Comparison of ENCODE assay signal across 8 mouse cellular contexts in the genomic region with DNA sequence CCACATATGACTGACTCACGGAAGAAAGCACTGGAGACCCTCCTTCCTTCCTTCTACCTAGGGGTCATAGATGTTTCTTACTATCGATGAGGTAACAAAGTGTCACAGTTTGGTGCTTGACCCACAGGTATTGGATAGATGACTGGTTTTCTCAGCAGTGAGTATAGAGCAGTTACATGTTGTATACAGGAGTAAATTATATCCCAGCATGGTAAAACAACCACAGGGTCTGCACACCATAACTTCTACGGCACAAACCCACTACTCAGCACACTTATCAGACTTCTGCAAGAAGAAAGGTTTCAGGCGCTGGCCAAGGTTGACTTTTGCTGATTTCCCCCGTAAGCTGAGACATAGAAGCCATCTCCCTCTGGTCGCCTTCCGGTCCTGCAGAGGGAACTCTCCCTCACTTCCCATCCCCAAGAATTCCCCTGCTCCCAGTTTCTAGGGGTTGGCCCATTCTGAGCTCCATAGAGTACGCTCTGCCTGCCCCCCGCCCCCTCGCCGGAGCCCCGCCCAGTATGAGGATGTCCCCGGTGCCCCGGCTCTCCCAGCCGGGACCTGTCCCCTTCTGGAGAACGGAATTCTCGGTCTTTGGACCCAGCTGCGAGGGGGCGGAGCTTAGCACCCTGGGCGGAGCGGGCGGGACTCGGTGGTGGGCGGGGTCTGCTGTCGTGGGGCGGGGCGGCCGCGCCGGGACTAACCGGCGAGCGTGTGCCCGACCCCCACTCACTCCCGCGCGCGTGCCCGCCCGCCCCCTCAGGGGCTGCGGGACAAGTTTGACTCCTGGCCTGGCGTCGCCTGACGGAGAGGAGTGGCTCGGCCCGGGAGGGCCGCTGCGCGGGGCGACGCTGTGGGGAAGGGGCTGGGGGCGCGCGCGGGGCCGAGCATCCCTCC. TPM values are rescaled to one million over a fixed set of nuclear protein-coding genes. Genes with fewer than 3 reads are reported as not detected.
DNase-seq lines count a peak whose midpoint lies in the region; ATAC-seq and TF ChIP-seq lines count a peak whose summit lies in the region.

TSS of gene Klhl5 (plus strand) at position 664 of the 897 bp plus-strand sequence.

- 0 out of 2 replicates have a peak, but pooled peaks have one; percentile 29 for TF ChIP-seq POLR2A in olfactory bulb, adult 2 months (IDR thresholded peaks at IDR 0.05; ENCODE audit: insufficient read depth, low read depth, low read length)
- no peak; the same call in 1 of the 2 replicates for TF ChIP-seq POLR2A in thymus, adult 2 months (IDR thresholded peaks at IDR 0.05; ENCODE audit: control insufficient read depth, extremely low read depth, insufficient read depth, low read length, poor library complexity)

- H3K9ac ChIP-seq in lung, embryonic 15.5 days = peak within 1 kb of the TSS; percentile 88

- WGBS in lung, embryonic 15.5 days = 3% methylated on average over 52 of the region's 56 CpGs
- WGBS in olfactory bulb, adult 2 months = 4% methylated on average over 54 of the region's 56 CpGs
- WGBS in thymus, adult 2 months = 7% methylated on average over 55 of the region's 56 CpGs

- peak within 1 kb of the TSS; percentile 88 for H3K4me3 ChIP-seq in lung, embryonic 15.5 days
- peak within 1 kb of the TSS; percentile 95 for H3K4me3 ChIP-seq in olfactory bulb, adult 2 months (ENCODE audit: insufficient read depth, low read depth, low read length)
- H3K4me3 ChIP-seq in thymus, adult 2 months (ENCODE audit: control insufficient read depth, insufficient read depth, low read length) = peak within 1 kb of the TSS; percentile 96

- ATAC-seq in frontal cortex, adult (ENCODE audit: low TSS enrichment) = peak; percentile 91
- peak; percentile 63 to 78 for ATAC-seq in hematopoietic stem cell, adult 5-6 weeks (replicated peaks in 1 of 2; ENCODE audit: insufficient read depth in 1 of 2, low FRiP score in 2 of 2, low TSS enrichment in 1 of 2, low read depth in 1 of 2, poor library complexity in 2 of 2, severe bottlenecking in 2 of 2)
- ATAC-seq in lung, embryonic 15.5 days (ENCODE audit: borderline replicate concordance, extremely low read depth, low FRiP score, low TSS enrichment) = peak; percentile 95

- TF ChIP-seq CTCF in olfactory bulb, adult 2 months (IDR thresholded peaks at IDR 0.05; ENCODE audit: insufficient read depth, low read depth, low read length) = no peak
- no peak for TF ChIP-seq CTCF in thymus, adult 2 months (IDR thresholded peaks at IDR 0.05; ENCODE audit: borderline replicate concordance, control insufficient read depth, extremely low read depth, insufficient read depth, low read length, poor library complexity)

- H3K36me3 ChIP-seq in lung, embryonic 15.5 days = no peaks in the 10 kb centered on the region
- no peaks in the 10 kb centered on the region for H3K36me3 ChIP-seq in thymus, adult 2 months (ENCODE audit: control insufficient read depth, insufficient read depth, low read length)

- peak; percentile 30 for DNase-seq in MEL-GATA-1-ER (ENCODE audit: extremely low read depth, low read depth)
- DNase-seq in cerebellum, adult 8-10 months = peak; percentile 61
- DNase-seq in layer of hippocampus, adult 9-10 months (ENCODE audit: low spot score) = peak; percentile 40
- peak; percentile 85 for DNase-seq in thymus, adult 2 months

- peak within 1 kb of the TSS; percentile 76 for H3K4me2 ChIP-seq in lung, embryonic 15.5 days

- H3K9me3 ChIP-seq in lung, embryonic 15.5 days = no peaks in the 10 kb centered on the region

- peaks cover 31% of the 10 kb centered on the region for H3K4me1 ChIP-seq in lung, embryonic 15.5 days
- peaks cover 4% of the 10 kb centered on the region; the same call in 1 of the 2 replicates for H3K4me1 ChIP-seq in olfactory bulb, adult 2 months (ENCODE audit: control insufficient read depth, insufficient read depth, low read length)
- peaks cover 9% of the 10 kb centered on the region for H3K4me1 ChIP-seq in thymus, adult 2 months (replicated peaks; ENCODE audit: control insufficient read depth, insufficient read depth, low read length)

- H3K27ac ChIP-seq in lung, embryonic 15.5 days = peak within 1 kb of the TSS; percentile 88
- H3K27ac ChIP-seq in olfactory bulb, adult 2 months (ENCODE audit: insufficient read depth, low read depth, low read length) = no peak within 1 kb of the TSS
- H3K27ac ChIP-seq in thymus, adult 2 months (ENCODE audit: control insufficient read depth, insufficient read depth, low read length) = no peak within 1 kb of the TSS

- H3K27me3 ChIP-seq in lung, embryonic 15.5 days = no peaks in the 10 kb centered on the region
- H3K27me3 ChIP-seq in thymus, adult 2 months (ENCODE audit: control insufficient read depth, insufficient read depth, low read length) = no peaks in the 10 kb centered on the region

RNA-seq across cellular contexts. Expression of gene Klhl5, which starts in this region (rescaled TPM):
- 47.6 and 61.4 TPM in 2 replicates for total RNA-seq in hematopoietic stem cell, adult 5-6 weeks (2017)
- polyA plus RNA-seq in lung, embryonic 15.5 days (2015; fragmentation: Nextera tagmentation; extraction: Ambion mirVana) = 26.8 and 28.6 TPM in 2 replicates
- not detected in 2 replicates for polyA plus RNA-seq in olfactory bulb, adult 2 months (2012; ENCODE audit: insufficient read depth, insufficient read length, low replicate concordance, missing spikeins)
- polyA plus RNA-seq in thymus, adult 2 months (2012; rRNA removed) = 11.3 and 13.1 TPM in 2 replicates

Comparison
In these comparisons a context has a peak if more than half of its experiments do, and no peak if none do; other contexts are left out.
1. RNA of gene Klhl5 (polyA plus RNA-seq): 26.8 to 28.6 TPM in lung, embryonic 15.5 days and 11.3 to 13.1 TPM in thymus, adult 2 months; not detected in olfactory bulb, adult 2 months; every median in the first group is over 10 times any median in the second.
2. DNase-seq: peak in every context shown above with its lines; median percentile 85 in thymus, adult 2 months; 61 in cerebellum, adult 8-10 months; 40 in layer of hippocampus, adult 9-10 months; 30 in MEL-GATA-1-ER.
3. Peak in every context shown above with its lines, with median percentiles within 50 percentile points of each other: ATAC-seq and H3K4me3 ChIP-seq.